Mouse (Mus musculus) left cerebral cortex, postnatal 36 days (tissue): ENCODE measurements around the gene Zfp385c. TPM values are rescaled to one million over a fixed set of nuclear protein-coding genes. Genes with fewer than 3 reads are reported as not detected.

Experiments used
- DNase-seq, 2 experiments: peaks; one replicate each; pipeline ENCODE4 v3.0.0; 2021 to 2022; ENCODE audit warnings: low spot score in 2 of 2, mixed read lengths in 1 of 2
- intact Hi-C: fragments of 180-260 bp; cut with DNase I; formaldehyde crosslinking; loops from one replicate; pipeline ENCODE4 v1.15.1; 2025
- total RNA-seq, 2 experiments: library from RNA; stranded (reverse); gene quantifications; 2 replicates each; pipeline ENCODE4 v1.2.3; 2021

Gene Zfp385c
- under 1 TPM; 0.39 to 0.47 TPM for total RNA-seq

GRCm38 (mm10) chr11:100692164-100692616 lies at the start of gene Zfp385c:
Zfp385c (minus strand) TSS chr11:100692455.
- intact Hi-C loops, result loop anchor here (10.0 kb wide), 1 partner anchor 337 kb away; the partner anchor contains the start of gene Hap1
- no peak for DNase-seq

GRCm38 (mm10) chr11:100741348-100741747 lies 49.1 kb upstream of the Zfp385c start:
- no peak for DNase-seq
- intact Hi-C loops, result no loop called here

GRCm38 (mm10) chr11:100738749-100739148 lies 46.5 kb upstream of the Zfp385c start:
- intact Hi-C loops, result no loop called here

GRCm38 (mm10) chr11:100738066-100738604 lies 45.9 kb upstream of the Zfp385c start, which contains the start of gene Rab5c:
Rab5c (minus strand) TSS chr11:100738215.
- intact Hi-C loops, result no loop called here
- DNase-seq, result peak; percentile 98 to 99

More at GRCm38 (mm10) chr11:100738749-100739148, 46.5 kb upstream of the Zfp385c start:
- DNase-seq, result no peak

- DNase-seq, result no peak
- intact Hi-C loops, result no loop called here
Observed at GRCm38 (mm10) chr11:100737105-100737733, 45.0 kb upstream of the Zfp385c start.

- no peak for DNase-seq
- intact Hi-C loops, result no loop called here
Observed at GRCm38 (mm10) chr11:100736746-100737080, 44.5 kb upstream of the Zfp385c start.

- intact Hi-C loops, result no loop called here
Observed at GRCm38 (mm10) chr11:100735954-100736745, 43.9 kb upstream of the Zfp385c start.

GRCm38 (mm10) chr11:100735134-100735865 lies 43.0 kb upstream of the Zfp385c start:
- intact Hi-C loops, result no loop called here
- DNase-seq, result no peak

More at GRCm38 (mm10) chr11:100735954-100736745, 43.9 kb upstream of the Zfp385c start:
- DNase-seq, result no peak

- intact Hi-C loops, result no loop called here
- no peak for DNase-seq
Observed at GRCm38 (mm10) chr11:100730477-100731205, 38.4 kb upstream of the Zfp385c start.

- intact Hi-C loops, result no loop called here
- DNase-seq, result no peak
Observed at GRCm38 (mm10) chr11:100729976-100730375, 37.7 kb upstream of the Zfp385c start.

GRCm38 (mm10) chr11:100728601-100729000 lies 36.3 kb upstream of the Zfp385c start:
- DNase-seq, result no peak
- intact Hi-C loops, result no loop called here

GRCm38 (mm10) chr11:100727201-100727600 lies 34.9 kb upstream of the Zfp385c start:
- intact Hi-C loops, result no loop called here
- DNase-seq, result no peak

GRCm38 (mm10) chr11:100724919-100725512 lies 32.8 kb upstream of the Zfp385c start:
- intact Hi-C loops, result no loop called here
- no peak for DNase-seq

GRCm38 (mm10) chr11:100722493-100723028 lies 30.3 kb upstream of the Zfp385c start:
- intact Hi-C loops, result no loop called here
- no peak for DNase-seq

GRCm38 (mm10) chr11:100721776-100722492 lies 29.7 kb upstream of the Zfp385c start:
- no peak for DNase-seq
- intact Hi-C loops, result no loop called here

GRCm38 (mm10) chr11:100721254-100721653 lies 29.0 kb upstream of the Zfp385c start:
- DNase-seq, result no peak
- intact Hi-C loops, result no loop called here

GRCm38 (mm10) chr11:100720345-100720744 lies 28.1 kb upstream of the Zfp385c start:
- DNase-seq, result no peak
- intact Hi-C loops, result no loop called here

GRCm38 (mm10) chr11:100719893-100720292 lies 27.6 kb upstream of the Zfp385c start:
- DNase-seq, result no peak
- intact Hi-C loops, result no loop called here
